Mouse (Mus musculus) embryonic facial prominence, embryonic 13.5 days (tissue): ENCODE measurements at regions not wholly inside any gene's neighbourhood (a gene's known extent, or its start where the extent isn't known, plus 50 kb on each side); places are given as distances from the start of the nearest gene placed in this dataset.

ENCODE experiments used
- ATAC-seq: fragments of 200-750 bp; cut with Nextera tagmentation; 2 replicates; pipeline ENCODE4 v1.8.0; 2017; ENCODE audit warnings: low read depth; ENCODE audit not compliant: insufficient number of reproducible peaks, insufficient read depth, low FRiP score, low TSS enrichment
- H3K27ac ChIP-seq: fragments of 300-500 bp; sonication (generic); 2 replicates; pipeline ENCODE4 v1.5.1; 2015; ENCODE audit warnings: moderate library complexity, mild to moderate bottlenecking, inconsistent platforms
- H3K27me3 ChIP-seq: fragments of 300-500 bp; sonication (generic); 2 replicates; pipeline ENCODE4 v1.6.1; 2015; ENCODE audit warnings: mild to moderate bottlenecking, inconsistent platforms
- H3K36me3 ChIP-seq: fragments of 300-500 bp; sonication (generic); 2 replicates; pipeline ENCODE4 v1.6.1; 2015; ENCODE audit warnings: mild to moderate bottlenecking, inconsistent platforms
- H3K4me1 ChIP-seq: fragments of 300-500 bp; sonication (generic); 2 replicates; pipeline ENCODE4 v1.6.1; 2015; ENCODE audit warnings: inconsistent platforms
- H3K4me2 ChIP-seq: fragments of 300-500 bp; sonication (generic); 2 replicates; pipeline ENCODE4 v1.6.1; 2015; ENCODE audit warnings: moderate library complexity, mild to moderate bottlenecking, inconsistent platforms
- H3K4me3 ChIP-seq: fragments of 300-500 bp; sonication (generic); 2 replicates; pipeline ENCODE4 v1.5.1; 2015; ENCODE audit warnings: mild to moderate bottlenecking, inconsistent platforms
- H3K9ac ChIP-seq: fragments of 300-500 bp; sonication (generic); 2 replicates; pipeline ENCODE4 v1.6.1; 2015; ENCODE audit warnings: mild to moderate bottlenecking, inconsistent platforms
- H3K9me3 ChIP-seq: fragments of 300-500 bp; sonication (generic); 2 replicates; pipeline ENCODE4 v1.6.1; 2016; ENCODE audit warnings: inconsistent platforms
- WGBS: fragments of 180-500 bp; shearing (Covaris S2); methylation state at CpG from one replicate; pipeline ENCODE4 v1.1.7; 2015; ENCODE audit warnings: mixed read lengths; 5-methylcytosine and 5-hydroxymethylcytosine counted together

DNA sequence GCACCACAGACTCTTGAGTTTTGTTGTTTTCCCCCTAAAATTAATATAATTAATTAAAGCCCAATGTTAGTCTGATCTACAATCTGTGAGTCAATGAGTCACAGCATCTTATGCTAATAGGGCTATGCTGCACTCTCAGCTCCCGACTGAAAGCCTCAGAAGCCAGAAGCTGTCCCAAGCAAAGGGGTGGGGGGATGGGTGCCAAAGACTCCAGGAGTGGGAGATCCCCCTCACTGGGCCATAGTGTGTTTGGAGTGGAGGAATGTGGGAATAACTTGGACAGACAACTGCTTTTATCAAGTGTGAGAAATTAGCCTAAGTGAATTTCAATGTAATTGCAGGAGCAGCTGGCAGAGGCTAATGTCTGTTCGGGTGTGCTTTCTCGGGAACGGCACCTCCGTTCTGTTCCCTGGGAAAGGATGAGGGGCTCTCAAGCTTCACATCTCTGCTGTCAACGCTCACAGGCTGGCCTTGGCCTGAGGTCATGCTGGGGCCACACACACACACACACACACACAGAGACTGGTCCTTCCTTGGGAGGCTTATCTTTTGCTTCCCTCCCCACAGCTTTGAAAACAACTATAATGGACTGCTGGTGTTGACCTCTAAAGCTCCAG is 124.2 kb upstream of the 1700016C15Rik start:
- H3K4me1 ChIP-seq: no peaks in the 10 kb centered on the region
- no peak overlapping the region for H3K4me3 ChIP-seq
- no peak for ATAC-seq
- 47% methylated on average over 6 of the region's 6 CpGs for WGBS
- no peak overlapping the region for H3K9ac ChIP-seq
- no peaks in the 10 kb centered on the region for H3K27me3 ChIP-seq
- no peaks in the 10 kb centered on the region for H3K36me3 ChIP-seq
- no peak overlapping the region for H3K27ac ChIP-seq
- no peaks in the 10 kb centered on the region for H3K9me3 ChIP-seq
- H3K4me2 ChIP-seq: no peak overlapping the region

DNA sequence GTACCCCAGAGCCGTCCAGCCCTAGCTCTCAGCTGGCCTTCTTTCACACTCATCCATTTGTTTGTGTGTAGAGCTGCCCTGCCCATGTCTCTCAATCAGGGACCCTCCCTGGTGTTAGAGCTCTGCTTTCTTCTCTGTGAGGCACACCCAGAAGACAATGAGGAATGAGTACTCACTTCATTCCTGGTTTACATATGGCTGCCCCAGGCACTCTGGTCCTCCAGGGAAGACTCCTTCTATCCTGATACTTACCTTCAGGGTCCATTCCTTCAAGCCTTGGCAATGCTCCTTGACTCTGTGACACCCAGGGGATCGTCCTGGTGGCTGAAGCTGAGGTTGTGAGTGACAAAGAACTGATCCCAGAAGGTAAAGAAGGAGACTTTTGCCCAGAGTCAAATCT is 122.0 kb upstream of the 1700016C15Rik start:
- no peaks in the 10 kb centered on the region for H3K36me3 ChIP-seq
- no peaks in the 10 kb centered on the region for H3K9me3 ChIP-seq
- 74% methylated on average over 2 of the region's 2 CpGs for WGBS
- no peak for ATAC-seq
- H3K4me1 ChIP-seq: no peaks in the 10 kb centered on the region
- no peak overlapping the region for H3K27ac ChIP-seq
- H3K4me2 ChIP-seq: no peak overlapping the region
- no peaks in the 10 kb centered on the region for H3K27me3 ChIP-seq
- no peak overlapping the region for H3K4me3 ChIP-seq
- H3K9ac ChIP-seq: no peak overlapping the region

DNA sequence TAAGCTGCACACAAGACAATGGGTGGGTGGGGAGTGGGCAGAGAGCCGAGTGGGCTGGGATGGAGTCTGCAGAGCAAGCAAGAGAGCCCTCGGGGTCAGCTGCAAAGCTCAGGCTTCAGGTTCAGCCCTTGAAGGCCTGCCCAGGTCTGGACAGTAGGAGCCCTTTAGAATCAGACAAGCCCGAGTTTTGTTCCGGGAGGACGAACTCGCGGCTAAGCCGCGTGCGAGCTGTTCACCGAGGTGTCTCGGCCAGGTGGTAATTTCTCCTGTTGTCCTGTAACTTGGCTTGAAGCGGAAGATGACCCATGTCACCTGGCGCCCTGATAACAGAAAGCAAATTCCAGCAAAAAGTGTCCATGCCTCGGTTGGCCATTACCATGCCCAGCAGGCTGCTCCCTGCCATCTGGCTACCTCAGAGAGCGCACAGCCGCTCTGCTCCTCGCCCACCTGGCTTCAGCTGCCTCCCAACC is 121.0 kb upstream of the 1700016C15Rik start:
- Histone ChIP-seq H3K9ac (no peak overlapping the region), H3K4me3 (no peak overlapping the region), H3K27ac (no peak overlapping the region), H3K27me3 (no peaks in the 10 kb centered on the region), H3K9me3 (no peaks in the 10 kb centered on the region), H3K4me2 (no peak overlapping the region), H3K36me3 (no peaks in the 10 kb centered on the region), H3K4me1 (no peaks in the 10 kb centered on the region)
- WGBS: 85% methylated on average over 18 of the region's 18 CpGs
- no peak for ATAC-seq

DNA sequence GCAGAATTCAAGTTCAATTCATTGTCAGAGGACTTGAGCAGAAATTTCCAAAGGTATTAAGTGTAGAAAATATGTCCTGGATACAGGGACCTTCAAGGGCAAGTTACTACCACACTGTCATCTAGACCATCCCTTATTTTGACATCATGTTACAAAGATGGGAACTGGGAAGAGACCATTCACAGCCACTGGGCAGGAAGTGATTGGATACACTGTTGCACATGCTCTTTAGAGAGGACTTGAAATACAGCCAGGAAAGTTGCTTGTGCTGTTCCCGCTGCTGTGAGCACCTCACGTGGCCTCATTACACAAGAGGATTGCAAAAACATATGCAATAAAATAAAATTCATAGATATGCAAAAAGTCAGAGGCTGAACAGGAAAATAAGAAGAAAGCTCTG is 120.4 kb upstream of the 1700016C15Rik start:
- Histone ChIP-seq H3K36me3 (no peaks in the 10 kb centered on the region), H3K27me3 (no peaks in the 10 kb centered on the region), H3K9me3 (no peaks in the 10 kb centered on the region), H3K9ac (no peak overlapping the region), H3K4me3 (no peak overlapping the region), H3K4me1 (no peaks in the 10 kb centered on the region), H3K27ac (no peak overlapping the region), H3K4me2 (no peak overlapping the region)
- no peak for ATAC-seq
- 79% methylated on average over 2 of the region's 2 CpGs for WGBS

DNA sequence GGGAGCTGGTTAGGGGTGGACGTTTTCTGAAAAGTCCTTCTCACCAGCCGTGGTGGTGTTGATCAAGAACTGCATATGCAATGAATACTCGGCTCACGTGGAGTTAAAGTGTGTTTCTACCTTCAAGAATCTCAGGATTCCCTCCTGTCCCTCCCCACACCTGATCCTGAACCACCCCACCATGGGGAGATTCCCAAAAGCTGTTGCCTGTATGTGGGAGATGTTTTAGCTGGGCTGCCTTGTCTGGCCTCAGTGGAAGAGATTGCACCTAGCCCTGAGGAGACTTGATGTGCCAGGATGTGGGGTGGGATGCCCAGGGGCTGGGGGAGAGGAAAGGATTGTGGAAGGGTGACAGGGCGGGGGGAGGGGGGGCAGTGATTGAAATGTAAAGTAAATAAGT is 119.9 kb upstream of the 1700016C15Rik start:
- H3K36me3 ChIP-seq: no peaks in the 10 kb centered on the region
- H3K27me3 ChIP-seq: no peaks in the 10 kb centered on the region
- H3K4me3 ChIP-seq: no peak overlapping the region
- no peak overlapping the region for H3K27ac ChIP-seq
- ATAC-seq: no peak
- no peak overlapping the region for H3K4me2 ChIP-seq
- no peak overlapping the region for H3K9ac ChIP-seq
- WGBS: 72% methylated on average over 5 of the region's 5 CpGs
- no peaks in the 10 kb centered on the region for H3K4me1 ChIP-seq
- H3K9me3 ChIP-seq: no peaks in the 10 kb centered on the region

DNA sequence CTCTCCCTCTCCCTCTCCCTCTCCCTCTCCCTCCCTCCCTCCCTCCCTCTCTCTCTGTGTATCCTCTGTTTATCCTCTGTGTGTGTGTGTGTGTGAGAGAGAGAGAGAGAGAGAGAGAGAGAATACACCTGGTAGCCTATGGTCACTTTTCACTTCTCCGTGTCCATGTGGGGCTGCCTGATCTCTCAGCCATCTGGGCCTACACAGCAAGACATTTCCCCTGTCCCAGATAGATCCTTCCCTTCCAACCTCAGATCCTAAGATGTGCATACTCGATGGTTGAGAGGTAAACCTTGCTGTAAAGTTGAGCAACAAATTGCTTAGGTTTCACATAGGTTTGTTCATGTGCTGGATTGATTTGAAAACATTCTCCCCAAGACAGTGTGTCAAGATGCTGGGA is 119.5 kb upstream of the 1700016C15Rik start:
- Histone ChIP-seq H3K4me2 (no peak overlapping the region), H3K27ac (no peak overlapping the region), H3K9ac (no peak overlapping the region), H3K4me3 (no peak overlapping the region), H3K9me3 (no peaks in the 10 kb centered on the region), H3K36me3 (no peaks in the 10 kb centered on the region), H3K4me1 (no peaks in the 10 kb centered on the region), H3K27me3 (no peaks in the 10 kb centered on the region)
- 64% methylated on average over 2 of the region's 2 CpGs for whole genome bisulfite sequencing
- no peak for ATAC-seq

DNA sequence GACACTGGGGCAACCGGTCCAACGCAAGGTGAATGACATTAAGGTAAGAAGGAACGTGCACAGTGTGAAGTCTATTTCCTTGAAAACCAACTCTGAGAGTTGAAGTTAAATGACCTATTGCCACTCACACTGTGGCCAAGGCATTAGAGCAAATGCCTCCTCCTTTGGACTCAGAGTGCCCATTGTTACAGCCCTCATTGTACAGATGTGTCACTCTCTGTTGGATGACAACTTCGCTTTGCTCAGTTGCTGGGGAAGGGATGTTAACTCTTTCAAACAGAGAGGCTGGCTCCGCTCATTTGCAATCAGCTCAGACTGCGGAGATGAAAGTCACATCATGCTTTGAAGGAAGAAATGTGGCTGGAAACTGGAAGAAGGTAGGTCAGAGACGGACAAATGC is 117.1 kb upstream of the 1700016C15Rik start:
- 76% methylated on average over 7 of the region's 7 CpGs for WGBS
- Histone ChIP-seq H3K9me3 (no peaks in the 10 kb centered on the region), H3K27me3 (no peaks in the 10 kb centered on the region), H3K4me1 (no peaks in the 10 kb centered on the region), H3K36me3 (no peaks in the 10 kb centered on the region), H3K4me2 (no peak overlapping the region), H3K27ac (no peak overlapping the region), H3K4me3 (no peak overlapping the region), H3K9ac (no peak overlapping the region)
- ATAC-seq: no peak

DNA sequence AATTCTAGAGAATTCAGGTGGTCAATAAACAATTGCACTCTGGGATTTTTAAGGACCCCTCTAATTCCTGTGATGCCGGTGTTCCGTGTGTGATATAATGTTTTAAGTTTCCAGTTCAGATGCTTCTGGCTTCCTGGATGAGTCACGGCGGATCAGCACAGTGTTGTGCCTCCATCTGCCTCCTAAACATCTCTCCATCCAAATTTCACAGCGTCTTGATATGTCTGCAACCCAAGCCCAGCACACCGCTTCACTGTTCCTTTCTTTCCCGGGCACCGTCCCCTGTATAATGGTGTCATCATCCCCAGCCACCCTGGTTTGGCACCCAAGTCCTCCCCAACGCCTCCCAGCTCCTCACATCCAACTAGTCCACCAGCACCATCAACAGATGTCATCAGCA is 114.0 kb upstream of the 1700016C15Rik start:
- Histone ChIP-seq H3K36me3 (no peaks in the 10 kb centered on the region), H3K27me3 (no peaks in the 10 kb centered on the region), H3K4me2 (no peak overlapping the region), H3K27ac (no peak overlapping the region), H3K4me3 (no peak overlapping the region), H3K9me3 (no peaks in the 10 kb centered on the region), H3K4me1 (0 out of 2 replicates have a peak, but pooled peaks cover 2% of the 10 kb centered on the region), H3K9ac (no peak overlapping the region)
- WGBS: 89% methylated on average over 9 of the region's 9 CpGs
- no peak for ATAC-seq

DNA sequence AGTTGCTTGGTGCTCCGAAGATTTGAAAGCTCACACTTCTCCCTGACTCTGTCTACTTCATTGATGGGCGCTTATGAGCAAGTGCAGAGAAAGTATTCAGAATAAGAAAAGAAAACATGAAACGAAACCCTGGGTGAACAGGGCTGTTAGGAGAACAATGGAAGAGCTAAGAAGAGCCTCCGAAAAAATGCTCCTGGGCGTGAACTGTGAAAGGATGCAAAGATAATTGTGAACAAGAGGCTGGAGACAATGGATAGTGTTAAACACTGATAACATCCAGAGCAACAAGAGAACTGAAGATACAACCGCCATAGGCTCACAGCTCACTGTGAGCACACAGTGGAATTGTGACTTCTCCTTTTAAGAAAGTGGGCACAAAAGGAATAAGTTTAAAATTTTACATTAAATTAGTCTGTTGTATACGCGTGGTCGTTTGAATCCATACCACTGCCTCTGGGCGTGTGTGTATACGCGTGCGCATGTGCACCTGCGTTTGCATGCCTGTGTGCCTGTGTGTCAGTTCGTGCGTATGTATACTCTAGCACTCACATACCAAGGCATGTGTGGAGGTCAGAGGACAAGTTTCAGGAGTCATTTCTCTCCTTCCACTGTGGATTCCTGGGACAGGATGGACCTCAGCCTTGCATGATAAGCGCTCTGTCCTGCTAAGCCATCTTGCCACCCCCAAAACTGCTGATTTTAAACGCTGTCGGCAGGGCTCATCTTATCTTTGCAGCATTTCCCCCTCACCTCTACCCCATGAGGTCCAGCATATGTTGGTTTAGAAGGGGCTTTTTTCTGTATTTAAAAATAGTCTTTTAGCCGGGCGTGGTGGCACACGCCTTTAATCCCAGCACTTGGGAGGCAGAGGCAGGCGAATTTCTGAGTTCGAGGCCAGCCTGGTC is 113.0 kb upstream of the 1700016C15Rik start:
- 0 out of 2 replicates have a peak, but pooled peaks cover 2% of the 10 kb centered on the region for H3K4me1 ChIP-seq
- H3K9me3 ChIP-seq: no peaks in the 10 kb centered on the region
- H3K4me3 ChIP-seq: no peak overlapping the region
- ATAC-seq: no peak
- H3K36me3 ChIP-seq: no peaks in the 10 kb centered on the region
- H3K27ac ChIP-seq: no peak overlapping the region
- no peak overlapping the region for H3K9ac ChIP-seq
- no peak overlapping the region for H3K4me2 ChIP-seq
- WGBS: 84% methylated on average over 24 of the region's 24 CpGs
- no peaks in the 10 kb centered on the region for H3K27me3 ChIP-seq

DNA sequence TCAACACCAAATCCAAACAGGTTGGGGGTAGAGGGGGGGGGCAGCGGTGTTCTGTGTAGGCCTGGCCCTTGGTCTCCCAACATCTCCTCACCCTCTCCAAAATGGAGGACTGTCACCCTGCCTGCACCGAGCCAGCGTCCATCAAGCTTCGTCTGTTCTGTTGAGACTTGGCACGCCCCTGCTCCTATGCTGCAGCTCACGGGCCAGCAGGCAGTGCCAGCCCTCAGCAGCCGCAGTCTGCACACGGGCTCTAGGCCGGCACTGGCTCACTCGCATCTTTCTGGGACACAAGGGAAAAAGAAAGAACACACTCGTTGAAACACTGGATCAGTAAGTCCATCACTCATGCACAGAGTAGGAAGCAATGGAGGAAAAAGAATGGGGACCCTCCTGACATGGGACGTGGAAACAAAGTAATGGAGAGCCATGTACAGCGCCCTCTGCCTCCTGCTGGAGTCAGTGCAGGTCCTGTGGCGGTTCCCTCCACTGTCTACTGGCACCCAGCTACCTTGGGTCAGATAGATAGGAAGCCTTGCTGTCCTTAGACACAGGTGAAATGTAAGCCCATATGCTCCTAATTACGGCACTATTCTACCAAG is 109.0 kb upstream of the 1700016C15Rik start:
- Histone ChIP-seq H3K36me3 (no peaks in the 10 kb centered on the region), H3K27me3 (no peaks in the 10 kb centered on the region), H3K4me1 (peaks cover 10% of the 10 kb centered on the region), H3K9ac (no peak overlapping the region), H3K9me3 (no peaks in the 10 kb centered on the region), H3K4me3 (no peak overlapping the region), H3K27ac (no peak overlapping the region), H3K4me2 (no peak overlapping the region)
- ATAC-seq: no peak
- 79% methylated on average over 15 of the region's 15 CpGs for WGBS

DNA sequence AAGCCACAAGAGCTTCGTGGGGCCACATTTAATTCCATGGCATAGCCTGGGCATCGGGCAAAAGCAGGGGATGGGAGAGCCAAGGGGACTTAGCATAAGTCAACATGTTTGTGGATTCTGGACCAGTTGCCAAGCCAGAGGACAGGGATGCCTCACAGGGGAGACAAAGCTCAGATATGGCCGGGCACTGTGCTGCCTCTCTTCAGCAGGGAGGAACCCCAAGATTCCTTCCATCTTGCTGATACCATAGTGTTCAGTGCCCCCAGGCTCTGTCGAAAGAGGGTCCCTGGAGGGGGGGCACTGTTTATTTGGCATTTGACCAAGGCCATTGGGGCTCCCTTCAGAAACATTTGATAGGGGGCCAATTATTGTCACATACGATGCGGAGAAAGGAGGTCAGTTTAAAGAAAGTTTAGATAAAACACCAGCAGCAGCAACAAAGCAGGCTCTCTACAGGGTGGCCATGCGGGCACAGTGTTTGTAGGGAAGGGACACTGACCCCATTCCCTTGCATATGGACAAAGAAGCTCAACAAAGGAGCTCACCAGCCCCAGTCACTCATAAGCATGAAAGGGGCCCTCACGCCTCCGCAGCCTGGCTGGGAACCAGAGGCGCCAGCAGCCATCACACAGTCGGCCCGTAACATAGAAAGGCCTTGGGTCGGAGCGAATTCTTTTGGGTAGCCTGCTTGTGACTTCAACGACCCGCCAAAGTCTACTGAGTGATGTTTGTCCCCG is 107.6 kb upstream of the 1700016C15Rik start:
- peaks cover 10% of the 10 kb centered on the region for H3K4me1 ChIP-seq
- no peak overlapping the region for H3K4me3 ChIP-seq
- H3K4me2 ChIP-seq: no peak overlapping the region
- no peak overlapping the region for H3K27ac ChIP-seq
- ATAC-seq: no peak
- H3K9ac ChIP-seq: no peak overlapping the region
- H3K9me3 ChIP-seq: no peaks in the 10 kb centered on the region
- WGBS: 84% methylated on average over 17 of the region's 17 CpGs
- no peaks in the 10 kb centered on the region for H3K36me3 ChIP-seq
- no peaks in the 10 kb centered on the region for H3K27me3 ChIP-seq
